Mouse (Mus musculus) embryo, embryonic 10 days (tissue): ENCODE measurements at regions not wholly inside any gene's neighbourhood (a gene's known extent, or its start where the extent isn't known, plus 50 kb on each side); places are given as distances from the start of the nearest gene placed in this dataset.

ENCODE experiments used
- DNase-seq: peaks from one replicate; pipeline ENCODE4 v3.0.0-alpha.2; 2015; ENCODE audit warnings: low spot score

- DNase-seq = peak; percentile 37
Observed at GRCm38 (mm10) chr12:97612373-97612772, 646.9 kb downstream of the Galc start.
